Mouse (Mus musculus) CD4-positive, CD25-positive, alpha-beta regulatory T cell (primary cell): ENCODE measurements around the gene Tshb. TPM values are rescaled to one million over a fixed set of nuclear protein-coding genes. Genes with fewer than 3 reads are reported as not detected.

ENCODE experiments used
- polyA plus RNA-seq: library from polyadenylated mRNA; unstranded; fragments of 100-300 nt; shearing (Covaris generic); gene quantifications from one replicate; pipeline ENCODE4 v1.2.1, GENCODE M21; 2017

Gene Tshb
- 0.12 TPM for polyA plus RNA-seq

GRCm38 (mm10) chr3:102782618-102783017, at the start of gene Tshb:
TSS of gene Tshb (minus strand) at chr3:102782718.

GRCm38 (mm10) chr3:102734313-102735030, 48.0 kb downstream of the Tshb start, which contains the start of gene Tspan2:
TSS of gene Tspan2 (plus strand) at chr3:102734529.

Other genes with a start within 250 kb of the Tshb start
- gene Tspan2, start 48.2 kb downstream of the Tshb start, polyA plus RNA-seq: 1.8 TPM
- not detected for gene Sycp1, start 153.4 kb upstream of the Tshb start, polyA plus RNA-seq
- gene Nr1h5, start 181.4 kb upstream of the Tshb start, polyA plus RNA-seq: not detected
- 90.7 TPM for gene Sike1, start 213.0 kb upstream of the Tshb start, polyA plus RNA-seq
- 272 TPM for gene Csde1, start 237.7 kb upstream of the Tshb start, polyA plus RNA-seq